15 mouse cellular contexts compared by ENCODE assay signal in the genomic region with DNA sequence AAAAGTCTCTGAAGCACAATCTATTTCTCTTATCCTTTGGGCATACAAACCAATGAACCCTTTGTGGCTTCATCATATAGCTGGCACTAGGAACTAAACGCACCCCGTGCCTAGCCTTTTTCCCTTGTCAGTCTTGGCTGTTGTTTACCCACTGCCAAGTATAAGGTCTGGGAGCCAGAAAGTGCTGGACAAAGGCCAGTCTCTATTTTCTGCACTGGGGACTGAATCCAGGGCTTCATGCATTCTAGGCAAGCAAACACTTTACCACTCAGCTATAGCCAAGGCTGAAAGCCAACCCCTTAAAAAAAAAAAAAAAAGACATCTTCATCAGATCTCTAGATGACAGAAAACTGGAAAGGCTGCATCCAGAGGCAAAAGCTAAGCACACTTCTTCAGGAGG. TPM values are rescaled to one million over a fixed set of nuclear protein-coding genes. Genes with fewer than 3 reads are reported as not detected.
DNase-seq lines count a peak whose midpoint lies in the region; ATAC-seq lines count a peak whose summit lies in the region.
"Had no signal": no experiment of that assay in that cellular context is flagged by ENCODE, and none has a peak within 500 bp of the region (broad histone marks: within the 10 kb centered on the region; RNA-seq: fewer than 3 reads in every experiment).

No protein-coding gene starts in this region.

- peak; percentile 59 to 65 for DNase-seq in cerebellum, postnatal 14 days
- DNase-seq in cerebellum, adult 18-20 months, result no peak
- peak; percentile 50 for DNase-seq in hindbrain, embryonic 14.5 days (ENCODE audit: low spot score)
- no peak for DNase-seq in midbrain, embryonic 10.5 days (ENCODE audit: low spot score)
- DNase-seq in heart, postnatal 4 days, result peak; percentile 50
- DNase-seq in kidney, adult 8-10 months, result no peak
- DNase-seq: cerebellum, adult 9-11 months; kidney, adult 2 months had no signal

- H3K4me3 ChIP-seq in hindbrain, embryonic 14.5 days (replicated peaks; ENCODE audit: low read length), result no peak overlapping the region
- H3K4me3 ChIP-seq in hindbrain, embryonic 13.5 days, result no peak overlapping the region
- no peak overlapping the region for H3K4me3 ChIP-seq in midbrain, embryonic 16.5 days (ENCODE audit: low read depth, low read length)
- no peak overlapping the region for H3K4me3 ChIP-seq in midbrain, embryonic 10.5 days
- H3K4me3 ChIP-seq: heart, embryonic 13.5 days; layer of hippocampus, adult 2 months; liver, embryonic 12.5 days; myocyte had no signal

- H3K27ac ChIP-seq in hindbrain, embryonic 14.5 days, result no peak overlapping the region
- no peak overlapping the region for H3K27ac ChIP-seq in hindbrain, embryonic 13.5 days
- no peak overlapping the region for H3K27ac ChIP-seq in midbrain, embryonic 16.5 days (ENCODE audit: low read length)
- no peak overlapping the region for H3K27ac ChIP-seq in midbrain, embryonic 10.5 days (replicated peaks)
- H3K27ac ChIP-seq: heart, embryonic 13.5 days; layer of hippocampus, adult 2 months; liver, embryonic 12.5 days; macrophage had no signal

- H3K4me1 ChIP-seq in hindbrain, embryonic 14.5 days (replicated peaks; ENCODE audit: control insufficient read depth, insufficient read depth, low read length), result no peaks in the 10 kb centered on the region
- no peaks in the 10 kb centered on the region for H3K4me1 ChIP-seq in hindbrain, embryonic 13.5 days (replicated peaks)
- no peaks in the 10 kb centered on the region for H3K4me1 ChIP-seq in midbrain, embryonic 16.5 days (ENCODE audit: control insufficient read depth, insufficient read depth, low read length)
- H3K4me1 ChIP-seq in midbrain, embryonic 10.5 days, result 0 out of 2 replicates have a peak, but pooled peaks cover 7% of the 10 kb centered on the region
- H3K4me1 ChIP-seq: liver, embryonic 12.5 days had no signal

- no peak overlapping the region for H3K4me2 ChIP-seq in hindbrain, embryonic 14.5 days (replicated peaks)
- no peak overlapping the region for H3K4me2 ChIP-seq in hindbrain, embryonic 13.5 days
- no peak overlapping the region for H3K4me2 ChIP-seq in midbrain, embryonic 16.5 days (ENCODE audit: low read length)
- H3K4me2 ChIP-seq: heart, embryonic 13.5 days; liver, embryonic 12.5 days had no signal

- H3K27me3 ChIP-seq in hindbrain, embryonic 14.5 days (ENCODE audit: control insufficient read depth, insufficient read depth, low read length), result no peaks in the 10 kb centered on the region
- H3K27me3 ChIP-seq in hindbrain, embryonic 13.5 days, result 0 out of 2 replicates have a peak, but pooled peaks cover 5% of the 10 kb centered on the region
- no peaks in the 10 kb centered on the region for H3K27me3 ChIP-seq in midbrain, embryonic 16.5 days (ENCODE audit: control insufficient read depth, insufficient read depth, low read depth, low read length)
- H3K27me3 ChIP-seq in midbrain, embryonic 10.5 days (ENCODE audit: low read depth, poor library complexity, severe bottlenecking), result no peaks in the 10 kb centered on the region

- no peak overlapping the region for H3K9ac ChIP-seq in hindbrain, embryonic 14.5 days
- no peak overlapping the region for H3K9ac ChIP-seq in hindbrain, embryonic 13.5 days
- H3K9ac ChIP-seq in midbrain, embryonic 16.5 days (ENCODE audit: low read depth, low read length), result no peak overlapping the region
- H3K9ac ChIP-seq: heart, embryonic 13.5 days; liver, embryonic 12.5 days had no signal

- 73% methylated on average over 2 of the region's 2 CpGs for WGBS in hindbrain, embryonic 14.5 days
- WGBS in hindbrain, embryonic 13.5 days, result 72% methylated on average over 2 of the region's 2 CpGs
- WGBS in midbrain, embryonic 16.5 days, result 70% methylated on average over 2 of the region's 2 CpGs
- WGBS in midbrain, embryonic 10.5 days, result 90% methylated on average over 2 of the region's 2 CpGs

- H3K9me3 ChIP-seq in hindbrain, embryonic 14.5 days (ENCODE audit: control insufficient read depth, low read length), result no peaks in the 10 kb centered on the region
- no peaks in the 10 kb centered on the region for H3K9me3 ChIP-seq in hindbrain, embryonic 13.5 days
- no peaks in the 10 kb centered on the region for H3K9me3 ChIP-seq in midbrain, embryonic 16.5 days (replicated peaks; ENCODE audit: control insufficient read depth, low read length, poor library complexity, severe bottlenecking)
- H3K9me3 ChIP-seq in midbrain, embryonic 10.5 days (replicated peaks), result no peaks in the 10 kb centered on the region
- H3K9me3 ChIP-seq: heart, embryonic 13.5 days; liver, embryonic 12.5 days had no signal

- ATAC-seq in hindbrain, embryonic 14.5 days (ENCODE audit: low FRiP score), result peak; percentile 77; the same call in 1 of the 2 replicates
- no peak for ATAC-seq in hindbrain, embryonic 13.5 days (ENCODE audit: low FRiP score)
- ATAC-seq in midbrain, embryonic 16.5 days, result peak; percentile 56; the same call in 1 of the 2 replicates
- ATAC-seq: liver, embryonic 12.5 days had no signal

- no peaks in the 10 kb centered on the region for H3K36me3 ChIP-seq in hindbrain, embryonic 14.5 days (replicated peaks; ENCODE audit: control insufficient read depth, insufficient read depth)
- no peaks in the 10 kb centered on the region for H3K36me3 ChIP-seq in hindbrain, embryonic 13.5 days
- H3K36me3 ChIP-seq in midbrain, embryonic 16.5 days (ENCODE audit: control insufficient read depth, insufficient read depth, low read length), result no peaks in the 10 kb centered on the region
- no peaks in the 10 kb centered on the region for H3K36me3 ChIP-seq in midbrain, embryonic 10.5 days
- H3K36me3 ChIP-seq: heart, embryonic 13.5 days; liver, embryonic 12.5 days had no signal

RNA-seq across cellular contexts. Expression of a gene that starts 15.2 kb away (rescaled TPM):
- 113 and 118 TPM in 2 replicates for polyA plus RNA-seq in hindbrain, embryonic 14.5 days (2014; fragmentation: Nextera tagmentation; extraction: Ambion mirVana)
- polyA plus RNA-seq in hindbrain, embryonic 13.5 days (2015; fragmentation: Nextera tagmentation; extraction: Ambion mirVana), result 110 and 117 TPM in 2 replicates
- polyA plus RNA-seq in midbrain, embryonic 16.5 days (2015; fragmentation: Nextera tagmentation; extraction: Ambion mirVana), result 84.1 and 87.2 TPM in 2 replicates
- 38.9 and 51.8 TPM in 2 replicates for polyA plus RNA-seq in midbrain, embryonic 10.5 days (2016; fragmentation: Nextera tagmentation; extraction: Ambion mirVana)
- total RNA-seq in heart, postnatal 4 days (2021), result 10 to 100 TPM; 77.7 to 79.8 TPM
- polyA plus RNA-seq: macrophage had no signal

Comparison
In these comparisons a context has a peak if more than half of its experiments do, and no peak if none do; other contexts are left out.
1. DNase-seq: peak in cerebellum, postnatal 14 days (2 of 2), hindbrain, embryonic 14.5 days (single experiment) and heart, postnatal 4 days (single experiment); none in cerebellum, adult 18-20 months (0 of 2), midbrain, embryonic 10.5 days (single experiment) and kidney, adult 8-10 months (0 of 2).